Mouse (Mus musculus) heart, embryonic 15.5 days (tissue): ENCODE results near the gene Gstt4. TPM values are rescaled to one million over a fixed set of nuclear protein-coding genes. Genes with fewer than 3 reads are reported as not detected.

Source experiments
- polyA plus RNA-seq: library from polyadenylated mRNA; unstranded; fragments of >200 nt; fragmentation: Nextera tagmentation; extraction: Ambion mirVana; gene quantifications from 2 replicates; pipeline ENCODE4 v1.2.1, GENCODE M21; 2015

The Gstt4 gene
- polyA plus RNA-seq, 1 experiment from 2014 or later: not detected

Other genes with a start within 250 kb of the Gstt4 start
- gene Ggt5, start 233.2 kb downstream of the Gstt4 start, polyA plus RNA-seq: 7.5 and 9.5 TPM in 2 replicates
- 11.0 and 15.7 TPM in 2 replicates for gene Susd2, start 178.5 kb downstream of the Gstt4 start, polyA plus RNA-seq
- 25.2 and 26.7 TPM in 2 replicates for gene Cabin1, start 58.2 kb downstream of the Gstt4 start, polyA plus RNA-seq
- 40.0 and 40.9 TPM in 2 replicates for gene Ddt, start 49.1 kb downstream of the Gstt4 start, polyA plus RNA-seq
- gene Gm20441, start 41.6 kb downstream of the Gstt4 start, polyA plus RNA-seq: not detected in 2 replicates
- 4.4 and 8.3 TPM in 2 replicates for gene Gstt3, start 41.1 kb downstream of the Gstt4 start, polyA plus RNA-seq
- gene Gstt1, start 24.0 kb downstream of the Gstt4 start, polyA plus RNA-seq: 7.4 and 14.1 TPM in 2 replicates
- gene Gstt2, start 14.9 kb upstream of the Gstt4 start, polyA plus RNA-seq: 10.4 and 16.3 TPM in 2 replicates
- 1,758 and 1,798 TPM in 2 replicates for gene Mif, start 37.7 kb upstream of the Gstt4 start, polyA plus RNA-seq
- gene Derl3, start 70.9 kb upstream of the Gstt4 start, polyA plus RNA-seq: 1.4 and 1.9 TPM in 2 replicates
- 93.7 and 118 TPM in 2 replicates for gene Smarcb1, start 99.1 kb upstream of the Gstt4 start, polyA plus RNA-seq
- 530 and 565 TPM in 2 replicates for gene Chchd10, start 110.6 kb upstream of the Gstt4 start, polyA plus RNA-seq
- gene Mmp11, start 114.0 kb upstream of the Gstt4 start, polyA plus RNA-seq: 25.6 and 38.1 TPM in 2 replicates
- 0.68 and 0.71 TPM in 2 replicates for gene Gm867, start 118.1 kb upstream of the Gstt4 start, polyA plus RNA-seq
- gene Vpreb3, start 120.5 kb upstream of the Gstt4 start, polyA plus RNA-seq: 0.32 and 0.35 TPM in 2 replicates
- 0.05 and 0.15 TPM in 2 replicates for gene Gm5134, start 132.0 kb upstream of the Gstt4 start, polyA plus RNA-seq
- gene Zfp280b, start 210.1 kb upstream of the Gstt4 start, polyA plus RNA-seq: 10.1 and 14.0 TPM in 2 replicates